Comparison of ENCODE assay signal across 8 mouse cellular contexts in genomic region chr10:61838769-61839168, GRCm38 (mm10). TPM values are rescaled to one million over a fixed set of nuclear protein-coding genes. Genes with fewer than 3 reads are reported as not detected.
DNase-seq lines count a peak whose midpoint lies in the region; TF ChIP-seq lines count a peak whose summit lies in the region.

No protein-coding gene starts in this region.

- no peaks in the 10 kb centered on the region for H3K36me3 ChIP-seq in MEL (ENCODE audit: control insufficient read depth in 1 of 2, insufficient read depth in 2 of 2, low read length in 2 of 2)

- peak; percentile 66 for TF ChIP-seq RAD21 in MEL (IDR thresholded peaks at IDR 0.05; ENCODE audit: low read depth, low read length)

- TF ChIP-seq POLR2A in MEL (IDR thresholded peaks at IDR 0.05; ENCODE audit: control insufficient read depth in 1 of 2, insufficient read depth in 1 of 2, low read depth in 1 of 2, low read length in 2 of 2, poor library complexity in 1 of 2): no peak

- H3K4me3 ChIP-seq in MEL (ENCODE audit: control insufficient read depth in 1 of 2, insufficient read depth in 1 of 2, low read depth in 2 of 2, low read length in 2 of 2): no peak overlapping the region

- H3K79me2 ChIP-seq in MEL (ENCODE audit: control insufficient read depth, insufficient read depth, low read length, poor library complexity): no peaks in the 10 kb centered on the region

- TF ChIP-seq CTCF in MEL (IDR thresholded peaks at IDR 0.05 in 2 of 3, conservative IDR thresholded peaks at IDR 0.05 in 1 of 3; ENCODE audit: control insufficient read depth in 1 of 3, insufficient read depth in 1 of 3, low read depth in 2 of 3, low read length in 3 of 3, poor library complexity in 1 of 3, severe bottlenecking in 1 of 3): peak; percentile 78 to 89 (median 85)

- H3K27ac ChIP-seq in MEL (ENCODE audit: control insufficient read depth, low read depth, low read length): no peak overlapping the region

- no peak overlapping the region for H3K9ac ChIP-seq in MEL (ENCODE audit: control insufficient read depth, low read depth, low read length, poor library complexity, severe bottlenecking)

- H3K9me3 ChIP-seq in MEL (replicated peaks; ENCODE audit: insufficient read depth, low read length): no peaks in the 10 kb centered on the region

- H3K27me3 ChIP-seq in MEL (ENCODE audit: control insufficient read depth in 1 of 2, insufficient read depth in 2 of 2, low read length in 2 of 2): peaks cover 0 to 4% of the 10 kb centered on the region in 2 experiments; a peak in 1 of 4 replicates

- TF ChIP-seq EP300 in MEL (IDR thresholded peaks at IDR 0.05; ENCODE audit: low read depth in 1 of 2, low read length in 2 of 2): no peak

- peak; percentile 50 to 83 for DNase-seq in adrenal gland, adult (ENCODE audit: inconsistent age in 2 of 2, low spot score in 1 of 2)
- DNase-seq in adrenal gland, postnatal 4 days (ENCODE audit: low spot score in 2 of 2): no peak
- peak; percentile 40 for DNase-seq in MEL (ENCODE audit: low read depth, low spot score)
- DNase-seq in cerebellum, adult 9-10 months: peak; percentile 51
- DNase-seq in frontal cortex, postnatal 36 days (ENCODE audit: low spot score in 2 of 2): peak; percentile 30 to 49
- DNase-seq in kidney, postnatal 10 days: peak; percentile 69
- peak; percentile 66 for DNase-seq in lung, postnatal 10 days
- DNase-seq in right cerebral cortex, adult 2 months (ENCODE audit: low spot score in 2 of 2): peak; percentile 51 to 61

- no peaks in the 10 kb centered on the region for H3K4me1 ChIP-seq in MEL (ENCODE audit: control insufficient read depth in 1 of 2, insufficient read depth in 2 of 2, low read length in 2 of 2)

TF ChIP-seq in MEL, 35 proteins besides CTCF, POLR2A, EP300 and RAD21:
- TF ChIP-seq JUND (IDR thresholded peaks at IDR 0.05; ENCODE audit: low read depth, low read length) (no peak), ETS1 (IDR thresholded peaks at IDR 0.05; ENCODE audit: low read depth, low read length) (no peak), NRF1 (IDR thresholded peaks at IDR 0.05; ENCODE audit: insufficient read depth, low read depth, low read length, poor library complexity, severe bottlenecking) (no peak), SMC3 (IDR thresholded peaks at IDR 0.05; ENCODE audit: low read depth, low read length) (peak; percentile 60), E2F4 (IDR thresholded peaks at IDR 0.05; ENCODE audit: borderline replicate concordance, low read depth, low read length) (no peak), NELFE (IDR thresholded peaks at IDR 0.05; ENCODE audit: low read depth, low read length) (no peak), ZC3H11A (IDR thresholded peaks at IDR 0.05; ENCODE audit: low read depth, low read length) (peak; percentile 46), RCOR1 (IDR thresholded peaks at IDR 0.05; ENCODE audit: low read depth, low read length) (no peak)
TF ChIP-seq in MEL: peak in this region for 2.

RNA-seq across cellular contexts. Expression of gene H2afy2, which starts 54.8 kb away (rescaled TPM):
- 10 to 100 TPM; 35.2 to 35.4 TPM for total RNA-seq in adrenal gland, postnatal 4 days (2021)
- total RNA-seq in MEL (2012; rRNA removed): 0.07 TPM in 1 of 2 replicates, not detected in the other
- under 1 TPM in 1 of 2 experiments, not detected in 1; 0.25 TPM for polyA plus RNA-seq in MEL (2012; ENCODE audit: insufficient read depth in 1 of 2, insufficient read length in 2 of 2, low read depth in 1 of 2, low replicate concordance in 2 of 2, missing spikeins in 1 of 2)

Comparison
In these comparisons a context has a peak if more than half of its experiments do, and no peak if none do; other contexts are left out.
1. DNase-seq: peak in adrenal gland, adult (2 of 2), MEL (single experiment), cerebellum, adult 9-10 months (single experiment), frontal cortex, postnatal 36 days (2 of 2), kidney, postnatal 10 days (single experiment), lung, postnatal 10 days (single experiment) and right cerebral cortex, adult 2 months (2 of 2); none in adrenal gland, postnatal 4 days (0 of 2).
2. RNA of gene H2afy2, which starts 54.8 kb away (total RNA-seq): 35.2 to 35.4 TPM in adrenal gland, postnatal 4 days; 0.07 TPM in MEL; every median in the first group is over 10 times any median in the second.